Mouse (Mus musculus) adrenal gland, postnatal 14 days (tissue): ENCODE measurements around the gene Plekhd1. TPM values are rescaled to one million over a fixed set of nuclear protein-coding genes. Genes with fewer than 3 reads are reported as not detected.

Source experiments
- DNase-seq: peaks from one replicate; pipeline ENCODE4 v3.0.0; 2021; ENCODE audit warnings: mixed read lengths
- total RNA-seq: library from RNA; stranded (reverse); gene quantifications from 2 replicates; pipeline ENCODE4 v1.2.3, GENCODE M21; 2021

The Plekhd1 gene
- total RNA-seq, 1 experiment from 2014 or later, result not detected

GRCm38 (mm10) chr12:80757751-80758558, 65.6 kb downstream of the Plekhd1 start:
- DNase-seq, result peak; percentile 76

- DNase-seq, result peak; percentile 39
Observed at GRCm38 (mm10) chr12:80758559-80759386, 66.4 kb downstream of the Plekhd1 start.

DNA sequence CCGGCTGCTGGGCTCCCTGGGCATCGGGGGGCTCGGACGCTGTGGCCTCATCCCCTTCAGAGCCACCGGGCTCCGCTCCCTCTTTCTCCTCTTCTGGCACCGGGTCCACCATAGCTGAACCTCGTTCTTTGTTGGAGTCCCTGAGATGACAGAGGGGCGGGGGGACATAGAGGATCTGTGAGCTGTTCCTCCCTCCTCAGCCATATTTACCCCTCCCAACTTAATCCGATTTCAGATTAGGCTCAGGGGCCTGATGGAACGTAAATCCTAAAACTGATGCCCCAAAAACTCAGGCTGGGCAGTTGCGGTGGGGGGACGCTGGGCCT, 67.0 kb downstream of the Plekhd1 start:
- no peak for DNase-seq

- no peak for DNase-seq
Observed at GRCm38 (mm10) chr12:80759713-80760395, 67.5 kb downstream of the Plekhd1 start.

GRCm38 (mm10) chr12:80760396-80760801, 68.0 kb downstream of the Plekhd1 start, which contains the start of gene Ccdc177:
TSS of gene Ccdc177 (minus strand) at chr12:80760687.
- DNase-seq, result peak; percentile 86

DNA sequence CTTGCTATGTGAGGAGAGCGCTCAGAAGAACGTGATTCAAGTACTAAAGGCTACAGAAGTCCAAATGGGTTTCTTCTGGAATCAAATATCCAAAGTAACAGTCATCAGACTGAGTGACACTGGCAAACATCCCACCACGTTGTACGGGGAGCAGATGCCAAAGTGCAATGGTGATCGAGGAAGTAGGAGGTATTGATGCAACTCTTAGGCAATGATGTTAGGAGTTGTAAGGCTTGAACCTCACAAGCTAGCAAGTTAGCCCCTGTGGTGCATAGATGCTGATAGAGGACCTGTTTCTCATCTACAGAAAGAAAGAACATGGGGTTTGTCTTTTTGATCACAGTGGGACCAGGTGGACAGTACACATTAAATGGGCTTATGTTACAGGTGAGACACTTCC, 70.6 kb downstream of the Plekhd1 start:
- no peak for DNase-seq

- DNase-seq, result no peak
Observed at GRCm38 (mm10) chr12:80764116-80764515, 71.7 kb downstream of the Plekhd1 start.

- peak; percentile 86 for DNase-seq
Observed at GRCm38 (mm10) chr12:80769697-80770096, 77.3 kb downstream of the Plekhd1 start.

Other genes starting within 250 kb of the Plekhd1 start
- 18.1 and 21.5 TPM in 2 replicates for gene Exd2, start 229.5 kb upstream of the Plekhd1 start, total RNA-seq
- gene Galnt16, start 174.3 kb upstream of the Plekhd1 start, total RNA-seq, result 11.3 and 14.6 TPM in 2 replicates
- 37.6 and 37.9 TPM in 2 replicates for gene Slc39a9, start 48.7 kb upstream of the Plekhd1 start, total RNA-seq
- gene Erh, start 48.2 kb upstream of the Plekhd1 start, total RNA-seq, result 50.4 and 63.7 TPM in 2 replicates
- gene Ccdc177, start 68.1 kb downstream of the Plekhd1 start, total RNA-seq, result not detected in 2 replicates
- 47.4 and 49.9 TPM in 2 replicates for gene Susd6, start 97.9 kb downstream of the Plekhd1 start, total RNA-seq